In genomic region chr10:81298369-81299100, GRCm38 (mm10) we compare ENCODE assay signal across 8 mouse cellular contexts. TPM values are rescaled to one million over a fixed set of nuclear protein-coding genes. Genes with fewer than 3 reads are reported as not detected.
DNase-seq lines count a peak whose midpoint lies in the region; ATAC-seq and TF ChIP-seq lines count a peak whose summit lies in the region.
"Had no signal": no experiment of that assay in that cellular context is flagged by ENCODE, and none has a peak within 500 bp of the region (broad histone marks: within the 10 kb centered on the region; RNA-seq: fewer than 3 reads in every experiment).

No protein-coding gene starts in this region.

- ATAC-seq in erythroblast, adult 5-6 weeks (replicated peaks; ENCODE audit: low FRiP score, poor library complexity, severe bottlenecking), result no peak

- intact Hi-C loops in left cerebral cortex, postnatal 14 days (cut with DNase I), result no loop called here

- DNase-seq in layer of hippocampus, adult 2 months (ENCODE audit: low spot score in 2 of 2), result peak in 1 of 2 experiments; percentile 67
- DNase-seq in layer of hippocampus, postnatal 25 days (ENCODE audit: extremely low spot score in 1 of 2, low spot score in 1 of 2), result no peak
- peak; percentile 57 to 66 for DNase-seq in left cerebral cortex, postnatal 14 days (ENCODE audit: low spot score in 2 of 2)
- DNase-seq in right cerebral cortex, postnatal 36 days (ENCODE audit: low spot score in 2 of 2), result peak; percentile 70 to 81
- DNase-seq in ovary, postnatal 36 days (ENCODE audit: low spot score), result no peak

- H3K27ac ChIP-seq in layer of hippocampus, adult 2 months, result peak overlapping the region; percentile 61
- H3K27ac ChIP-seq in brown adipose tissue, adult 24 weeks (replicated peaks; ENCODE audit: low read depth, low read length), result peak overlapping the region; percentile 99

- peaks cover 54% of the 10 kb centered on the region for H3K4me1 ChIP-seq in brown adipose tissue, adult 24 weeks (ENCODE audit: control insufficient read depth, insufficient read depth, insufficient read length, low read length)

- TF ChIP-seq CTCF in layer of hippocampus, adult 2 months (conservative IDR thresholded peaks at IDR 0.05), result peak; percentile 35

- no peak overlapping the region for H3K4me3 ChIP-seq in layer of hippocampus, adult 2 months
- H3K4me3 ChIP-seq in brown adipose tissue, adult 24 weeks (ENCODE audit: insufficient read depth, low read depth, low read length), result peak overlapping the region; percentile 56
- H3K4me3 ChIP-seq: limb, embryonic 15.5 days had no signal

RNA-seq across cellular contexts. Expression of gene Pip5k1c, which starts 5.8 kb away (rescaled TPM):
- total RNA-seq in layer of hippocampus, adult 2 months (2021), result 100 to 1,000 TPM; 308 to 314 TPM
- total RNA-seq in layer of hippocampus, postnatal 25 days (2021), result 100 to 1,000 TPM; 306 to 318 TPM
- 10.6 and 12.4 TPM in 2 replicates for polyA plus RNA-seq in brown adipose tissue, adult 24 weeks (2012; ENCODE audit: insufficient read depth, insufficient read length, missing spikeins)
- total RNA-seq in left cerebral cortex, postnatal 14 days (2021), result 100 to 1,000 TPM; 391 to 396 TPM
- 9.6 and 11.3 TPM in 2 replicates for total RNA-seq in erythroblast, adult 5-6 weeks (2015; ENCODE audit: low replicate concordance)
- 10.8 and 11.3 TPM in 2 replicates for total RNA-seq in erythroblast, adult 5-6 weeks (2017; ENCODE audit: low replicate concordance)

RNA-seq across cellular contexts. Expression of gene Tjp3, which starts 7.2 kb away (rescaled TPM):
- total RNA-seq in layer of hippocampus, adult 2 months (2021), result under 1 TPM; 0.54 to 0.91 TPM
- 1 to 10 TPM in 1 of 2 experiments, under 1 TPM in 1; 0.86 to 1.2 TPM for total RNA-seq in layer of hippocampus, postnatal 25 days (2021)
- 1.6 TPM in 1 of 2 replicates, not detected in the other for polyA plus RNA-seq in brown adipose tissue, adult 24 weeks (2012; ENCODE audit: insufficient read depth, insufficient read length, missing spikeins)
- under 1 TPM; 0.15 to 0.47 TPM for total RNA-seq in left cerebral cortex, postnatal 14 days (2021)
- total RNA-seq in erythroblast, adult 5-6 weeks (2015; ENCODE audit: low replicate concordance), result 3.3 TPM in 1 of 2 replicates, not detected in the other
- total RNA-seq in erythroblast, adult 5-6 weeks (2017; ENCODE audit: low replicate concordance), result 0.60 and 1.7 TPM in 2 replicates

RNA-seq across cellular contexts. Expression of gene Cactin, which starts 22.4 kb away (rescaled TPM):
- total RNA-seq in layer of hippocampus, adult 2 months (2021), result 10 to 100 TPM; 27.6 to 30.7 TPM
- 10 to 100 TPM; 28.1 to 30.0 TPM for total RNA-seq in layer of hippocampus, postnatal 25 days (2021)
- polyA plus RNA-seq in brown adipose tissue, adult 24 weeks (2012; ENCODE audit: insufficient read depth, insufficient read length, missing spikeins), result 8.4 and 9.6 TPM in 2 replicates
- 10 to 100 TPM; 25.1 to 27.2 TPM for total RNA-seq in left cerebral cortex, postnatal 14 days (2021)
- total RNA-seq in erythroblast, adult 5-6 weeks (2015; ENCODE audit: low replicate concordance), result 5.6 and 6.1 TPM in 2 replicates
- total RNA-seq in erythroblast, adult 5-6 weeks (2017; ENCODE audit: low replicate concordance), result 18.0 and 27.7 TPM in 2 replicates

RNA-seq across cellular contexts. Expression of gene Tbxa2r, which starts 30.0 kb away (rescaled TPM):
- total RNA-seq in layer of hippocampus, adult 2 months (2021), result 1 to 10 TPM; 1.3 to 1.4 TPM
- total RNA-seq in layer of hippocampus, postnatal 25 days (2021), result 1 to 10 TPM; 1.1 to 1.5 TPM
- polyA plus RNA-seq in brown adipose tissue, adult 24 weeks (2012; ENCODE audit: insufficient read depth, insufficient read length, missing spikeins), result not detected in 2 replicates
- total RNA-seq in left cerebral cortex, postnatal 14 days (2021), result 1 to 10 TPM; 1.3 to 1.5 TPM
- total RNA-seq in erythroblast, adult 5-6 weeks (2015; ENCODE audit: low replicate concordance), result not detected in 2 replicates
- total RNA-seq in erythroblast, adult 5-6 weeks (2017; ENCODE audit: low replicate concordance), result not detected in 2 replicates

RNA-seq across cellular contexts. Expression of gene Apba3, which starts 31.8 kb away (rescaled TPM):
- 10 to 100 TPM; 32.6 to 37.3 TPM for total RNA-seq in layer of hippocampus, adult 2 months (2021)
- total RNA-seq in layer of hippocampus, postnatal 25 days (2021), result 10 to 100 TPM; 35.4 to 39.5 TPM
- 59.5 and 82.7 TPM in 2 replicates for polyA plus RNA-seq in brown adipose tissue, adult 24 weeks (2012; ENCODE audit: insufficient read depth, insufficient read length, missing spikeins)
- 10 to 100 TPM; 34.8 to 35.8 TPM for total RNA-seq in left cerebral cortex, postnatal 14 days (2021)
- total RNA-seq in erythroblast, adult 5-6 weeks (2015; ENCODE audit: low replicate concordance), result 3.3 and 4.4 TPM in 2 replicates
- 4.3 and 10.8 TPM in 2 replicates for total RNA-seq in erythroblast, adult 5-6 weeks (2017; ENCODE audit: low replicate concordance)

Comparison
In these comparisons a context has a peak if more than half of its experiments do, and no peak if none do; other contexts are left out.
1. DNase-seq: peak in left cerebral cortex, postnatal 14 days (2 of 2) and right cerebral cortex, postnatal 36 days (2 of 2); none in layer of hippocampus, postnatal 25 days (0 of 2) and ovary, postnatal 36 days (single experiment).
2. RNA of gene Pip5k1c, which starts 5.8 kb away (total RNA-seq): 391 to 396 TPM in left cerebral cortex, postnatal 14 days, 306 to 318 TPM in layer of hippocampus, postnatal 25 days and 308 to 314 TPM in layer of hippocampus, adult 2 months; 9.6 to 11.3 TPM in erythroblast, adult 5-6 weeks; every median in the first group is over 10 times any median in the second.